Mouse (Mus musculus) left cerebral cortex, adult 18-20 months (tissue): ENCODE results near the gene 6030445D17Rik. TPM values are rescaled to one million over a fixed set of nuclear protein-coding genes. Genes with fewer than 3 reads are reported as not detected.
A peak's percentile ranks its signal among the peaks of the same experiment; 100 is the strongest.

Source experiments
- DNase-seq, 2 experiments: peaks; one replicate each; pipeline ENCODE4 v3.0.0; 2021 to 2022; ENCODE audit warnings: low spot score in 2 of 2, mixed read lengths in 1 of 2
- total RNA-seq, 2 experiments: library from RNA; stranded (reverse); gene quantifications; 2 replicates each; pipeline ENCODE4 v1.2.3; 2021

Gene 6030445D17Rik
- total RNA-seq, 2 experiments from 2014 or later: 0.21 to 0.70 TPM

GRCm38 (mm10) chr4:136458276-136458675 lies 3.8 kb upstream of the 6030445D17Rik start:
- no peak for DNase-seq

- no peak for DNase-seq
Observed at GRCm38 (mm10) chr4:136459210-136459609, 2.8 kb upstream of the 6030445D17Rik start.

- no peak for DNase-seq
Observed at GRCm38 (mm10) chr4:136461206-136461605, 844 bp upstream of the 6030445D17Rik start.

DNA sequence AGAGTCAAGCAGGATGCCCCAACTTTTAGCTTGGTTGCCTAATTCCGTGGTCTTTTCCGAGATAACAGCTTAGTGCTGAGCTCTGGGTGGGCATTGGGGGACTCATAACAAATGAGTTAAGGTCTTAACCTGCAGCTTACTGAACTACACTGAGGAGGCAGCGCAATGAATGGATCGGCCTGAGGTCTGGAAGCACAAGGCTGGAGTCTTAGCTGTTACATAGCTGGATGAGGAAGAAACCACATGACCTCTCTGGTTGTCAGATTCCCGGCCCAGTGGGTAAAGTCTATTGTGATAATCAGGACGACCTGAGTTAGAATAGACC lies 327 bp upstream of the 6030445D17Rik start:
- no peak for DNase-seq

- peak in 1 of 2 experiments; percentile 23 for DNase-seq
Observed at GRCm38 (mm10) chr4:136462839-136463178, 759 bp downstream of the 6030445D17Rik start.

GRCm38 (mm10) chr4:136463436-136463835 lies 1.4 kb downstream of the 6030445D17Rik start:
- DNase-seq: no peak

DNA sequence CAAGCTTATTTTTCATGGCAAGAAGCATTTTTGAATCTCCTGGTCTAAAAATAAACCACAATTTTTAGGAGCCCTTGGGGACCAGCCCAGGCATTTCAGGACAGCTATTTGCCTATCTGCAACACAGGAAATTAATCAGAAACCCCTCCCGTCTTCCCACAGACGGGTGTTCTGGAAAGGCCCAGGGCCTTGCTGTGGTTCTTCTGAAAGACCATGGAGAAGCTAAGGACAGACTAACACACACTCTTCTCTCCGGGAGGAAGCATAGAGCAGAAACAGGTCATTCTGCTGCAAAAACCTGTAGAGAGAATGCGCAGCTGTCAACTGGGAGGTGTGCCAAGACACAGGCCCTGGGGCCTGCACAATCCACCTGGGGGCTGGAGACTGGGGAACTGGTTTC lies 4.2 kb downstream of the 6030445D17Rik start:
- DNase-seq: peak in 1 of 2 experiments; percentile 20

- DNase-seq: peak; percentile 73 to 82
Observed at GRCm38 (mm10) chr4:136468553-136469327, 6.7 kb downstream of the 6030445D17Rik start.

GRCm38 (mm10) chr4:136469371-136469903 lies 7.4 kb downstream of the 6030445D17Rik start, which contains the start of gene Luzp1:
Luzp1 (plus strand) TSS chr4:136469761.
- DNase-seq: peak; percentile 93 to 94

DNA sequence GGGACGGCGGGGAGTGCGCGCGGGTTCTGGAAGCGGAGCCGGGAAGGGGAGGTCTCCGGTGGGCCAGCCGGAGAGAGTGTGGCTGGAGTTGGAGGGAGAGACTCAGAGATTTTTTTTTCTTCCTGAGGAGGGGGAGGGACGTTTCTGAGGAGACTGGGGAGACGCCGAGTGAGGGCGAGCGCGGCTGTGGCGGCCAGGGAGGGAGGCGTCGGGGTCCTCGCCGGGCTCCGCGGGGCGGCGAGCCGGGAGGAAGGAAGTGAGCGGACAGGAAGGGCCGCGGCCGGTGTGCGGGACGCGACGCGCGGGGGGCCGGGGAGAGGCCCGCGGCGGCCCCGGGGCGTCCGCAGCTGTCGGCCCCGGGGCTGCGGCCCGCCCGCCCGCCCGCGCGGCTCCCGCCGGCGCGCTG lies 7.9 kb downstream of the 6030445D17Rik start:
- no peak for DNase-seq

GRCm38 (mm10) chr4:136470347-136471071 lies 8.5 kb downstream of the 6030445D17Rik start:
- DNase-seq: peak; percentile 28 to 55

DNA sequence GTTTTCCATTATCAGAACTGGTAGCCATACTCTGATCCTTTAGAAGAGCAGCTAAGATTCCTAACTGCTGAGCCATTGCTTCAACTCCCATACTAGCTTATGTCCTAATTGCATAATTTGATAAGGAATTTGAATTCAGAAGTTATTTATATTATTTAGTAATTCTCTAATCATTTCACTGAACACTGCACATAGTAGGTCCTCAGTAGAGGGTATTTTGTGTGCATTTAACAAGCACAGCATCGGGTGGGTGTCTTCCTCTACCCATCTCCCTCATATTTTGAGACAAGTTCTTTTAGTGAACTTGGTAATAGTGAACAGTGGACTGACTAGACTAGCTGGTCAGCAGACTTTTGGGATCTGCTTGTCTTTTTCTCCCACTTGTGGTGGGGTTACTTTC lies 14.6 kb downstream of the 6030445D17Rik start:
- no peak for DNase-seq

DNA sequence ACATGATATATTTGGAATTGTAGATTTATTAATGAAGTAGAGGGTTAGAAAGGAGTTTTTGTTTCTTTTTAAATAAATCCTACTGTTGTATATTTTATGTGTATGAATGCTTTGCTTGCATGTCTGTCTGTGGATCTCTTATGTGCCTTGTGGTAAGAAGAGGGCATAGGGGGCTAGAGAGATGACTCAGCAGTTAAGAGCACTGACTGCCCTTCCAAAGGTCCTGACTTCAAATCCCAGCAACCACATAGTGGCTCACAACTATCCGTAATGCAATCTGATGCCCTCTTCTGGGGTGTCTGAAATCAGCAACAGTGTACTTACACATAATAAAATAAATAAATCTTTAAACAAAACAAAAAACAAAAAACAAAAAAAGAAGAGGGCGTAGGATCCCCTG lies 24.5 kb downstream of the 6030445D17Rik start:
- no peak for DNase-seq

DNA sequence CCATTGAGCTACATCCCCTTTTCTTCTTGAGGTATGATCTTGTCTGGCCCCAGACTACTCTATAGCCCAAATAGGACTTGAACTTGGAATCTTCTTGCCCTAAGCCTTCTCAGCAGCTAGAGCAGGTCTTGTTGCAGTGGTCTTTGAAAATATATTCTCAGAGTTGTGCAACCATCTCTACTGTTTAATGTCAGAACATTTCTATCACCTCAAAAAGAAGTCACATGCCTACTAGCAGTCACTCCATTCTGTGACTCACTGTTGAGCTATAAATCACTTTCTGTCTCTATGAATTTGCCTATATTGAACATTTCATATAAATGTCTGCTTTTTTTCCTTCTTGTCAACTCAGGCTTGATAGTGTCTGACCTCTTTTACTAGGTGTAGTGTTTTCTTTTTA lies 33.9 kb downstream of the 6030445D17Rik start:
- DNase-seq: no peak

- no peak for DNase-seq
Observed at GRCm38 (mm10) chr4:136505426-136506215, 43.6 kb downstream of the 6030445D17Rik start.

DNA sequence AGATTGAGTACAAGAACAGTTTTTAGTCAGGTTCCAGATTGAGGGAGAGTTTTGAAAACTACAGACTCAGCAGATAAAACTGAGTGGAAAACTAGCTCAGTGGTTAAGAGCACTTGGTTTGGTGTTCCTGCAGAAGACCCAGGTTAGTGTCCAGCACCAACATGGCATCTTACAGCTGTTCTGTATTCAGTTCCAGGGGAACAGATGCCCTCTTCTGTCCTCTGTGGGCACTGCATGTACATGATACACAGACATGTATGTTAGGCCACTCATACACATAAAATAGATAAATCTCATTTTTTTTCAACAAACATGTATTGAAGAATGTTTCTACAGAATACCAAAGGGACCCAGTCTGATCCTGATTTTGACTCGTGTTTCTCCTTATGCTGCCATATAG lies 47.8 kb downstream of the 6030445D17Rik start:
- DNase-seq: peak in 1 of 2 experiments; percentile 5

DNA sequence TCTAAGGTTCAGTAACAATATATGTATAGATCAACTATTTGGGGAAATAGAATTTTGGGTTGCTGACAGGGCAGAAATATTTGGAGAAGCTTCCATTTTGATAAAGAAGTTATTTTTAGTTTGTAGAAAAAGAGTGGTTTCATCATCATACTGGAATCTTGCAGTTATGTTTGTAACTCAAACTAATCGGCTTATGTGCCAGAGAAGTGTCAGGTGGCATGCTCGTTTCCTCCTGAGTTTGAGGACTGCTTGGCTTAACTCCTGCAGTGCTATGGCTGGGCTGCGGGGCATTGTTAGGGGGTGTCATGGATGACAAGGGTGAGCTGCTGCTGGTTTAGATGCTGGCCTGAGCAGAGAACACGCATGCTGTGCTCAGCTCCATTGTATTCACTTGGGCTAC lies 49.7 kb downstream of the 6030445D17Rik start:
- no peak for DNase-seq

GRCm38 (mm10) chr4:136512905-136513304 lies 50.9 kb downstream of the 6030445D17Rik start:
- DNase-seq: no peak
